Mouse (Mus musculus): ENCODE measurements around the gene Tmcc3. TPM values are rescaled to one million over a fixed set of nuclear protein-coding genes. Genes with fewer than 3 reads are reported as not detected.

The Tmcc3 gene
- total and polyA plus RNA-seq, 3 experiments, result 11.3 to 30.1 (median 23.1) TPM

DNA sequence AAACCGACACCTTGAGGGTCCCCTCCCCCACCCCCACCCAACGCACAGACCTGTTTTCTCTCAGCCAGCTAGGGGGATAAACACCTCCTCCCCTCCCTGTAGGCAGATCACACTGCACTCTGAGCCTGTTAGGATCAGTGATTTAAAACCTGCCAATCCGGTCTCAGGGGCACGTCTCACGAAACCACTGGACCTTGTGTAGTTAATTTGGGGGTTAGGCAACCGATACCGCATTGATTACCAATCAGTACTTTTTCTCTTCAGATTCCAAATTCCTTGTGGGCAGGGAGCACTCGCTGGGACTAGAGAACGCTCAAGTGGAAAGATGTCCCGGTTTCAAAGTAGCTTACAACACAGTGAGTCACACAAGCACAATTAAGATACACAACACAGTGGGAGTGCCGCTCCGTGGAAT is 202.3 kb downstream of the Tmcc3 start:
- peaks cover 21 to 38% of the 10 kb centered on the region in 2 experiments for H3K36me3 ChIP-seq (replicated peaks in 1 of 2; ENCODE audit: control insufficient read depth in 1 of 2, insufficient read depth in 1 of 2, low read length in 1 of 2)
- no peak overlapping the region for H3K4me3 ChIP-seq (replicated peaks in 1 of 3; ENCODE audit: low read depth in 2 of 3, low read length in 2 of 3, poor library complexity in 1 of 3)
- no peak overlapping the region for H3K27ac ChIP-seq (ENCODE audit: insufficient read depth, low read depth)
- in situ Hi-C loops (cut with MboI; ENCODE audit: low pct_ligation_motif_present, low pct_unique_long_range_greater_than_20kb, low sequenced_read_pairs), result no loop called here
- H3K4me1 ChIP-seq (ENCODE audit: control insufficient read depth in 1 of 2, insufficient read depth in 2 of 2), result peaks cover 0 to 8% of the 10 kb centered on the region in 2 experiments; a peak in 2 of 4 replicates
- no peak for TF ChIP-seq MYC (IDR thresholded peaks at IDR 0.05; ENCODE audit: low read depth, low read length)
- no peak for TF ChIP-seq MAFK (IDR thresholded peaks at IDR 0.05; ENCODE audit: insufficient replicate concordance, low read length)
- TF ChIP-seq CHD1 (IDR thresholded peaks at IDR 0.05; ENCODE audit: low read depth, low read length), result no peak
- no peak for TF ChIP-seq ZNF384 (IDR thresholded peaks at IDR 0.05; ENCODE audit: low read depth, low read length)
- TF ChIP-seq ZKSCAN1 (IDR thresholded peaks at IDR 0.05; ENCODE audit: borderline replicate concordance, low read depth, low read length), result no peak
- TF ChIP-seq RAD21 (IDR thresholded peaks at IDR 0.05; ENCODE audit: low read depth, low read length), result no peak
- no peak for TF ChIP-seq SMC3 (IDR thresholded peaks at IDR 0.05; ENCODE audit: low read depth, low read length)
- no peak for TF ChIP-seq ELF1 (IDR thresholded peaks at IDR 0.05; ENCODE audit: low read depth, low read length)
- TF ChIP-seq CHD2 (IDR thresholded peaks at IDR 0.05; ENCODE audit: low read length), result no peak
- TF ChIP-seq UBTF (IDR thresholded peaks at IDR 0.05; ENCODE audit: low read depth, low read length), result no peak
- H3K4me2 ChIP-seq (ENCODE audit: insufficient read depth, low read depth, poor library complexity, severe bottlenecking), result no peak overlapping the region
- H3K9me3 ChIP-seq (replicated peaks; ENCODE audit: low read length), result peaks cover 6% of the 10 kb centered on the region
- H3K79me2 ChIP-seq (replicated peaks; ENCODE audit: control insufficient read depth, extremely low read depth, insufficient read depth, poor library complexity, severe bottlenecking), result peaks cover 4% of the 10 kb centered on the region
- DNase-seq (ENCODE audit: extremely low read depth), result no peak
- no peaks in the 10 kb centered on the region for H3K27me3 ChIP-seq (replicated peaks)
- dilution Hi-C loops (cut with MboI; ENCODE audit: extremely low pct_ligation_motif_present, extremely low pct_unique_long_range_greater_than_20kb, low sequenced_read_pairs), result no loop called here
- H3K9ac ChIP-seq (ENCODE audit: insufficient read depth, low read depth), result no peak overlapping the region

DNA sequence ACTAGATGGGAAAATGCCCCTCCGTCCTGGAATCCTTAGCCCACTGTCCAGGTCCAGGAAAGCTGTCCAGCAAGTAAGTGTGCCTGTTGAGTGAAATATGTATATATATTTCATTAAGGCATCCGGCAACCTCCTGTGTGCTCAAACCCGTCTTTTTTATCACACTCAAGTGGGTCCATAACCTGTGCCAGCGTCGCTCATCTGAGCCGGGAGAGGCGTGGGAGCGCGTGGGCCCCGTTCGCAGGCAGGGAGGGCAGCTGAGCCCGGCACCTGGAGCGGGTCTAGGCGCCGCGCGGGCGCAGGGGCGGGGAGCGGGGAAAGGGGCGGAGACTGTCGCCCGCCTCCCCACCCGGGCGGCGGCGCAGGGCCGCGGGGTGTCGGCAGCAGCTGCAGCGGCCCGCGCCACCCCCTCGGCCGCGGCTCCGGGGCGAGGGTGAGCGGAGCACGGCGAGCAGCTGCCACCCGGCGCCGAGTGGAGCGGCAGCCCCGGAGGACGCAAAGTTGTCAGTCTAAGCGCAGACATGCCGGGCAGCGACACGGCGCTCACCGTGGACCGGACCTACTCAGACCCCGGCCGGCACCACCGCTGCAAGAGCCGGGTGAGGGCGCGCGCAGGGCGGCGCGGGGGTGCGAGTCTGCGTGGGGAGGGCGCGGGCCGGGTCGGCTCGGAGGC is 202.9 kb downstream of the Tmcc3 start:
- dilution Hi-C loops (cut with MboI; ENCODE audit: extremely low pct_ligation_motif_present, extremely low pct_unique_long_range_greater_than_20kb, low sequenced_read_pairs) (no loop called here), in situ Hi-C loops (cut with MboI; ENCODE audit: low pct_ligation_motif_present, low pct_unique_long_range_greater_than_20kb, low sequenced_read_pairs) (no loop called here)
- no peak for DNase-seq (ENCODE audit: extremely low read depth)
- H3K4me3 ChIP-seq (replicated peaks in 1 of 3; ENCODE audit: low read depth in 2 of 3, low read length in 2 of 3, poor library complexity in 1 of 3), result no peak overlapping the region
- H3K4me1 ChIP-seq (ENCODE audit: control insufficient read depth in 1 of 2, insufficient read depth in 2 of 2), result peaks cover 0 to 9% of the 10 kb centered on the region in 2 experiments; a peak in 2 of 4 replicates
- no peaks in the 10 kb centered on the region for H3K27me3 ChIP-seq (replicated peaks)
- H3K9ac ChIP-seq (ENCODE audit: insufficient read depth, low read depth), result no peak overlapping the region
- peaks cover 4% of the 10 kb centered on the region for H3K79me2 ChIP-seq (replicated peaks; ENCODE audit: control insufficient read depth, extremely low read depth, insufficient read depth, poor library complexity, severe bottlenecking)
- peaks cover 21 to 38% of the 10 kb centered on the region in 2 experiments for H3K36me3 ChIP-seq (replicated peaks in 1 of 2; ENCODE audit: control insufficient read depth in 1 of 2, insufficient read depth in 1 of 2, low read length in 1 of 2)
- peaks cover 6% of the 10 kb centered on the region for H3K9me3 ChIP-seq (replicated peaks; ENCODE audit: low read length)
- no peak overlapping the region for H3K4me2 ChIP-seq (ENCODE audit: insufficient read depth, low read depth, poor library complexity, severe bottlenecking)
- H3K27ac ChIP-seq (ENCODE audit: insufficient read depth, low read depth), result no peak overlapping the region
- no peak for TF ChIP-seq POLR2AphosphoS2 (IDR thresholded peaks at IDR 0.05; ENCODE audit: low read depth, low read length)
- no peak for TF ChIP-seq ZKSCAN1 (IDR thresholded peaks at IDR 0.05; ENCODE audit: borderline replicate concordance, low read depth, low read length)
- TF ChIP-seq BHLHE40 (IDR thresholded peaks at IDR 0.05; ENCODE audit: low read depth, low read length), result no peak
- TF ChIP-seq ZNF384 (IDR thresholded peaks at IDR 0.05; ENCODE audit: low read depth, low read length), result no peak
- no peak for TF ChIP-seq SMC3 (IDR thresholded peaks at IDR 0.05; ENCODE audit: low read depth, low read length)
- no peak for TF ChIP-seq TBP (conservative IDR thresholded peaks at IDR 0.05; ENCODE audit: low read depth, low read length)
- no peak for TF ChIP-seq JUND (conservative IDR thresholded peaks at IDR 0.05; ENCODE audit: low read depth, low read length)
- TF ChIP-seq RAD21 (IDR thresholded peaks at IDR 0.05; ENCODE audit: low read depth, low read length), result no peak
- TF ChIP-seq ZC3H11A (IDR thresholded peaks at IDR 0.05; ENCODE audit: low read depth, low read length), result no peak
- no peak for TF ChIP-seq CHD2 (IDR thresholded peaks at IDR 0.05; ENCODE audit: low read length)
- no peak for TF ChIP-seq UBTF (IDR thresholded peaks at IDR 0.05; ENCODE audit: low read depth, low read length)
- TF ChIP-seq TCF12 (IDR thresholded peaks at IDR 0.05; ENCODE audit: low read depth, low read length), result no peak
- no peak for TF ChIP-seq MAZ (IDR thresholded peaks at IDR 0.05; ENCODE audit: low read depth, low read length)
